In the genomic region with DNA sequence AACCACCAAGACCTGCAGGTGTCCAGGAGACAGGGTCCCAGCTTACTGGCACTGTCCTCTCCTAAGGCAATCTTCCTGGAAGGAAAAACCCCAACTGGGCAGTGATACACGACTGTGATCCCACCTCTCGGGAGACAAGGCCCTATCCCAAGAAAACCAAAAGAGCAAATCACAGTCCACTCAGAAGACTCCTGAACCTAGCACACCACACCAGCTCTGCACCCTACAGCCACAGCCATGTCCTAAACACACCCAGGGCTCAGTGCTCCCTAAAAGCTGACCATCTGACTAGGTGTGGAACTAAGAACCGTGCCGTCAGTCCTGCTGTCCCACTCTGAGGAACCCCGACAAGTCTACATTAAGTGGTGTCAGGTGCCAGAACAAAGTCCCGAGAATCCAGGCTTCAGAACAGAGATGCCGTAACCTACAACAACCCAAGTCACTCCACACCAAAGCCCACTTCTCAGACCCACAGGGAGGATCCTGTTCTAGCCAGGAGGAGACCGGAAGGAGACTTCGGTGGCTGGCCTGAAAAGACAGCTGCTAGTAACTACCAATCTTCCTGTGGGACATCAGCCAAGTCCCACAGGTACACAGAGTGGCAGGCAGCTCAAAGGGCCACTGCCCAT, we compare ENCODE assay signal across 9 mouse cellular contexts. TPM values are rescaled to one million over a fixed set of nuclear protein-coding genes. Genes with fewer than 3 reads are reported as not detected.
DNase-seq lines count a peak whose midpoint lies in the region; ATAC-seq lines count a peak whose summit lies in the region.
"Had no signal": no experiment of that assay in that cellular context is flagged by ENCODE, and none has a peak within 500 bp of the region (broad histone marks: within the 10 kb centered on the region; RNA-seq: fewer than 3 reads in every experiment).

No protein-coding gene starts in this region.

- H3K4me1 ChIP-seq in kidney, embryonic 15.5 days, result peaks cover 86% of the 10 kb centered on the region
- peaks cover 3% of the 10 kb centered on the region for H3K4me1 ChIP-seq in embryonic facial prominence, embryonic 11.5 days (ENCODE audit: control insufficient read depth, insufficient read depth, low read length)
- peaks cover 86% of the 10 kb centered on the region for H3K4me1 ChIP-seq in hindbrain, embryonic 13.5 days (replicated peaks)
- H3K4me1 ChIP-seq in midbrain, embryonic 14.5 days (ENCODE audit: control insufficient read depth, insufficient read depth, low read length), result peaks cover 76% of the 10 kb centered on the region

- WGBS in kidney, embryonic 15.5 days, result 63% methylated on average over 9 of the region's 9 CpGs
- WGBS in embryonic facial prominence, embryonic 11.5 days, result 63% methylated on average over 9 of the region's 9 CpGs
- WGBS in hindbrain, embryonic 13.5 days, result 75% methylated on average over 9 of the region's 9 CpGs
- 89% methylated on average over 9 of the region's 9 CpGs for WGBS in midbrain, embryonic 14.5 days

- H3K9ac ChIP-seq in kidney, embryonic 15.5 days, result peak overlapping the region; percentile 7; the same call in 1 of the 2 replicates
- no peak overlapping the region for H3K9ac ChIP-seq in embryonic facial prominence, embryonic 11.5 days (replicated peaks; ENCODE audit: low read length)
- peak overlapping the region; percentile 98; the same call in 1 of the 2 replicates for H3K9ac ChIP-seq in hindbrain, embryonic 13.5 days
- no peak overlapping the region for H3K9ac ChIP-seq in midbrain, embryonic 14.5 days (replicated peaks; ENCODE audit: low read length)

- H3K9me3 ChIP-seq in kidney, embryonic 15.5 days (replicated peaks), result no peaks in the 10 kb centered on the region
- no peaks in the 10 kb centered on the region for H3K9me3 ChIP-seq in embryonic facial prominence, embryonic 11.5 days (replicated peaks; ENCODE audit: control insufficient read depth, low read length)
- H3K9me3 ChIP-seq in hindbrain, embryonic 13.5 days, result no peaks in the 10 kb centered on the region
- H3K9me3 ChIP-seq in midbrain, embryonic 14.5 days (ENCODE audit: control insufficient read depth, low read length), result no peaks in the 10 kb centered on the region

- H3K4me3 ChIP-seq in kidney, embryonic 15.5 days (replicated peaks), result peak overlapping the region; percentile 83
- no peak overlapping the region for H3K4me3 ChIP-seq in embryonic facial prominence, embryonic 11.5 days (ENCODE audit: low read depth, low read length)
- peak overlapping the region; percentile 93 for H3K4me3 ChIP-seq in hindbrain, embryonic 13.5 days
- 0 out of 2 replicates have a peak overlapping the region, but pooled peaks have one; percentile 82 for H3K4me3 ChIP-seq in midbrain, embryonic 14.5 days (replicated peaks; ENCODE audit: low read depth, low read length)

- no peaks in the 10 kb centered on the region for H3K36me3 ChIP-seq in kidney, embryonic 15.5 days
- H3K36me3 ChIP-seq in embryonic facial prominence, embryonic 11.5 days (replicated peaks; ENCODE audit: control insufficient read depth, insufficient read depth, low read depth, low read length), result no peaks in the 10 kb centered on the region; the same call in 1 of the 2 replicates
- no peaks in the 10 kb centered on the region for H3K36me3 ChIP-seq in hindbrain, embryonic 13.5 days
- H3K36me3 ChIP-seq in midbrain, embryonic 14.5 days (ENCODE audit: control insufficient read depth, insufficient read depth, low read length), result no peaks in the 10 kb centered on the region

- H3K27me3 ChIP-seq in kidney, embryonic 15.5 days, result no peaks in the 10 kb centered on the region
- no peaks in the 10 kb centered on the region for H3K27me3 ChIP-seq in embryonic facial prominence, embryonic 11.5 days (ENCODE audit: control insufficient read depth, insufficient read depth, low read length)
- no peaks in the 10 kb centered on the region for H3K27me3 ChIP-seq in hindbrain, embryonic 13.5 days
- H3K27me3 ChIP-seq in midbrain, embryonic 14.5 days (ENCODE audit: control insufficient read depth, insufficient read depth, low read length), result no peaks in the 10 kb centered on the region
- H3K27me3 ChIP-seq: Patski had no signal

- peak overlapping the region; percentile 94 for H3K4me2 ChIP-seq in kidney, embryonic 15.5 days
- H3K4me2 ChIP-seq in embryonic facial prominence, embryonic 11.5 days (ENCODE audit: low read depth, low read length), result peak overlapping the region; percentile 98
- H3K4me2 ChIP-seq in hindbrain, embryonic 13.5 days, result peak overlapping the region; percentile 100
- peak overlapping the region; percentile 100 for H3K4me2 ChIP-seq in midbrain, embryonic 14.5 days (ENCODE audit: low read length)

- ATAC-seq in kidney, embryonic 15.5 days (replicated peaks; ENCODE audit: low FRiP score), result no peak
- ATAC-seq in embryonic facial prominence, embryonic 11.5 days (replicated peaks; ENCODE audit: insufficient number of reproducible peaks, low FRiP score, low TSS enrichment, low read depth), result no peak
- ATAC-seq in hindbrain, embryonic 13.5 days (ENCODE audit: low FRiP score), result no peak
- no peak for ATAC-seq in midbrain, embryonic 14.5 days (ENCODE audit: low FRiP score, low TSS enrichment)
- ATAC-seq in megakaryocyte progenitor cell, adult 5-6 weeks (replicated peaks; ENCODE audit: poor library complexity), result no peak
- ATAC-seq: Patski had no signal

- DNase-seq in kidney, postnatal 14 days, result no peak
- no peak for DNase-seq in embryonic facial prominence, embryonic 11.5 days (ENCODE audit: low spot score)
- DNase-seq in midbrain, embryonic 14.5 days, result no peak
- no peak for DNase-seq in layer of hippocampus, adult 18-20 months (ENCODE audit: low spot score in 2 of 2)
- DNase-seq in layer of hippocampus, adult 9-11 months, result no peak

- no peak overlapping the region for H3K27ac ChIP-seq in kidney, embryonic 15.5 days
- no peak overlapping the region for H3K27ac ChIP-seq in embryonic facial prominence, embryonic 11.5 days (replicated peaks; ENCODE audit: low read depth, low read length)
- H3K27ac ChIP-seq in hindbrain, embryonic 13.5 days, result peak overlapping the region; percentile 30; the same call in 1 of the 2 replicates
- H3K27ac ChIP-seq in midbrain, embryonic 14.5 days (replicated peaks; ENCODE audit: low read depth, low read length), result no peak overlapping the region

RNA-seq across cellular contexts. Expression of gene Ski, which starts 4.2 kb away (rescaled TPM):
- polyA plus RNA-seq in kidney, embryonic 15.5 days (2015; fragmentation: Nextera tagmentation; extraction: Ambion mirVana), result 14.7 and 16.9 TPM in 2 replicates
- 15.4 and 15.9 TPM in 2 replicates for polyA plus RNA-seq in embryonic facial prominence, embryonic 11.5 days (2014; fragmentation: Nextera tagmentation; extraction: Ambion mirVana)
- 10.3 and 10.4 TPM in 2 replicates for polyA plus RNA-seq in hindbrain, embryonic 13.5 days (2015; fragmentation: Nextera tagmentation; extraction: Ambion mirVana)
- polyA plus RNA-seq in midbrain, embryonic 14.5 days (2014; fragmentation: Nextera tagmentation; extraction: Ambion mirVana), result 14.3 and 15.4 TPM in 2 replicates
- total RNA-seq in layer of hippocampus, adult 18-20 months (2021), result 100 to 1,000 TPM; 136 to 138 TPM
- 16.9 and 19.7 TPM in 2 replicates for total RNA-seq in megakaryocyte progenitor cell, adult 5-6 weeks (2015)
- total RNA-seq in megakaryocyte progenitor cell, adult 5-6 weeks (2017), result 5.0 and 5.7 TPM in 2 replicates

RNA-seq across cellular contexts. Expression of gene Faap20, which starts 31.4 kb away (rescaled TPM):
- polyA plus RNA-seq in kidney, embryonic 15.5 days (2015; fragmentation: Nextera tagmentation; extraction: Ambion mirVana), result 66.2 and 68.8 TPM in 2 replicates
- 87.8 and 93.4 TPM in 2 replicates for polyA plus RNA-seq in embryonic facial prominence, embryonic 11.5 days (2014; fragmentation: Nextera tagmentation; extraction: Ambion mirVana)
- polyA plus RNA-seq in hindbrain, embryonic 13.5 days (2015; fragmentation: Nextera tagmentation; extraction: Ambion mirVana), result 78.8 and 84.8 TPM in 2 replicates
- polyA plus RNA-seq in midbrain, embryonic 14.5 days (2014; fragmentation: Nextera tagmentation; extraction: Ambion mirVana), result 74.1 and 85.6 TPM in 2 replicates
- total RNA-seq in layer of hippocampus, adult 18-20 months (2021), result 10 to 100 TPM; 27.5 to 31.8 TPM
- 28.6 and 46.3 TPM in 2 replicates for total RNA-seq in megakaryocyte progenitor cell, adult 5-6 weeks (2015)
- 14.2 and 17.6 TPM in 2 replicates for total RNA-seq in megakaryocyte progenitor cell, adult 5-6 weeks (2017)

Comparison
In these comparisons a context has a peak if more than half of its experiments do, and no peak if none do; other contexts are left out.
1. H3K9ac ChIP-seq: peak in kidney, embryonic 15.5 days (single experiment) and hindbrain, embryonic 13.5 days (single experiment); none in embryonic facial prominence, embryonic 11.5 days (single experiment) and midbrain, embryonic 14.5 days (single experiment).
2. Peak in every context shown above with its lines, with median percentiles within 50 percentile points of each other: H3K4me2 ChIP-seq.